Mouse (Mus musculus) urinary bladder, postnatal 14 days (tissue): ENCODE results near the gene Pnmt.

Experiments used
- DNase-seq: peaks from one replicate; pipeline ENCODE4 v3.0.0; 2021; ENCODE audit warnings: low spot score

The Pnmt gene

GRCm38 (mm10) chr11:98417074-98417473 lies 30.8 kb downstream of the Pnmt start:
- peak; percentile 38 for DNase-seq

- peak; percentile 3 for DNase-seq
These were observed 32.0 kb downstream of the Pnmt start for GRCm38 (mm10) chr11:98418273-98418672.

- peak; percentile 85 for DNase-seq
These were observed 32.8 kb downstream of the Pnmt start for GRCm38 (mm10) chr11:98418939-98419547.

- no peak for DNase-seq
These were observed 40.3 kb downstream of the Pnmt start for GRCm38 (mm10) chr11:98426592-98426991.

- DNase-seq, result no peak
These were observed 42.2 kb downstream of the Pnmt start for GRCm38 (mm10) chr11:98428436-98428835.

- no peak for DNase-seq
These were observed 45.7 kb downstream of the Pnmt start for GRCm38 (mm10) chr11:98431743-98432502.

GRCm38 (mm10) chr11:98435723-98436122 lies 49.5 kb downstream of the Pnmt start:
- DNase-seq, result no peak

GRCm38 (mm10) chr11:98437441-98437840 lies 51.2 kb downstream of the Pnmt start:
- no peak for DNase-seq
